Mouse (Mus musculus) CH12.LX (cell line): ENCODE data around the gene Tfap2e. TPM values are rescaled to one million over a fixed set of nuclear protein-coding genes. Genes with fewer than 3 reads are reported as not detected.

Experiments used
- DNase-seq: peaks from one replicate; pipeline ENCODE4 v3.0.0-alpha.2; 2013; ENCODE audit errors: extremely low read depth
- H3K27ac ChIP-seq: 2 replicates; pipeline ENCODE4 v1.5.1; 2012; ENCODE audit warnings: low read depth, mild to moderate bottlenecking, control low read depth, moderate library complexity; ENCODE audit not compliant: insufficient read depth
- H3K27me3 ChIP-seq: replicated peaks from 2 replicates; pipeline ENCODE3; 2012; ENCODE audit warnings: inconsistent platforms
- H3K36me3 ChIP-seq, 2 experiments: replicated peaks in 1 of 2; 2 replicates each; pipeline versions ENCODE3 to v1.6.1; 2012; ENCODE audit warnings: inconsistent platforms in 1 of 2, low read length in 1 of 2, mild to moderate bottlenecking in 1 of 2, mixed read lengths in 1 of 2, moderate library complexity in 1 of 2; ENCODE audit not compliant: control insufficient read depth in 1 of 2, insufficient read depth in 1 of 2
- H3K4me1 ChIP-seq, 2 experiments: 2 replicates each; pipeline ENCODE4 v1.6.1; 2012; ENCODE audit warnings: inconsistent platforms in 1 of 2, moderate library complexity in 1 of 2; ENCODE audit not compliant: insufficient read depth in 2 of 2, control insufficient read depth in 1 of 2
- H3K4me2 ChIP-seq: 2 replicates; pipeline ENCODE4 v1.6.1; 2012; ENCODE audit warnings: low read depth, mild to moderate bottlenecking, control low read depth; ENCODE audit not compliant: poor library complexity, insufficient read depth, severe bottlenecking
- H3K4me3 ChIP-seq, 3 experiments: fragments of 150-350 bp in 1 of 3; sonication (generic) in 1 of 3; replicated peaks in 1 of 3; 2 replicates each; pipeline versions ENCODE3 to v1.5.1; 2011 to 2012; ENCODE audit warnings: low read depth in 2 of 3, low read length in 2 of 3, mild to moderate bottlenecking in 2 of 3, moderate library complexity in 2 of 3, control low read depth in 1 of 3, improper control_type of control experiment in 1 of 3, inconsistent platforms in 1 of 3, mixed read lengths in 1 of 3; ENCODE audit not compliant: poor library complexity in 1 of 3
- H3K79me2 ChIP-seq: replicated peaks from 2 replicates; pipeline ENCODE4 v1.6.1; 2012; ENCODE audit warnings: mild to moderate bottlenecking, moderate library complexity; ENCODE audit not compliant: control insufficient read depth, poor library complexity, insufficient read depth, severe bottlenecking; ENCODE audit errors: extremely low read depth
- H3K9ac ChIP-seq: 2 replicates; pipeline ENCODE4 v1.6.1; 2012; ENCODE audit warnings: low read depth, mild to moderate bottlenecking, control low read depth, moderate library complexity; ENCODE audit not compliant: insufficient read depth
- H3K9me3 ChIP-seq: replicated peaks from 2 replicates; pipeline ENCODE3; 2012; ENCODE audit warnings: low read length, inconsistent platforms, mixed read lengths
- CTCF ChIP-seq, 2 experiments: IDR thresholded peaks in 1 of 2; conservative IDR thresholded peaks in 1 of 2; 2 replicates each; pipeline ENCODE4 v1.5.1; 2011 to 2012; ENCODE audit warnings: low read depth in 2 of 2, low read length in 2 of 2, improper control_type of control experiment in 1 of 2, inconsistent platforms in 1 of 2, mild to moderate bottlenecking in 1 of 2, moderate library complexity in 1 of 2
- ETS1 ChIP-seq: conservative IDR thresholded peaks from 2 replicates; pipeline ENCODE4 v1.6.1; 2012; ENCODE audit warnings: low read depth, mild to moderate bottlenecking, inconsistent platforms, low read length, improper control_type of control experiment, moderate library complexity
- MAZ ChIP-seq: IDR thresholded peaks from 2 replicates; pipeline ENCODE4 v1.6.1; 2012; ENCODE audit warnings: low read depth, mild to moderate bottlenecking, inconsistent platforms, low read length, improper control_type of control experiment, moderate library complexity
- MYC ChIP-seq: IDR thresholded peaks from 2 replicates; pipeline ENCODE4 v1.6.1; 2011; ENCODE audit warnings: low read depth, mild to moderate bottlenecking, improper control_type of control experiment, low read length
- NRF1 ChIP-seq: IDR thresholded peaks from 2 replicates; pipeline ENCODE4 v1.6.1; 2014; ENCODE audit warnings: low read depth, mild to moderate bottlenecking, inconsistent platforms, low read length, improper control_type of control experiment, moderate library complexity
- POLR2AphosphoS2 ChIP-seq: IDR thresholded peaks from 2 replicates; pipeline ENCODE4 v1.6.1; 2011; ENCODE audit warnings: low read depth, low read length, improper control_type of control experiment
- RAD21 ChIP-seq: IDR thresholded peaks from 2 replicates; pipeline ENCODE4 v1.6.1; 2011; ENCODE audit warnings: low read depth, mild to moderate bottlenecking, low read length, improper control_type of control experiment, moderate library complexity
- RCOR1 ChIP-seq: conservative IDR thresholded peaks from 2 replicates; pipeline ENCODE4 v1.6.1; 2012; ENCODE audit warnings: low read depth, mild to moderate bottlenecking, inconsistent platforms, low read length, improper control_type of control experiment
- SIN3A ChIP-seq: IDR thresholded peaks from 2 replicates; pipeline ENCODE4 v1.6.1; 2012; ENCODE audit warnings: low read length, improper control_type of control experiment, inconsistent platforms
- SMC3 ChIP-seq: IDR thresholded peaks from 2 replicates; pipeline ENCODE4 v1.6.1; 2011; ENCODE audit warnings: low read depth, low read length, improper control_type of control experiment
- TBP ChIP-seq: conservative IDR thresholded peaks from 2 replicates; pipeline ENCODE4 v1.6.1; 2011; ENCODE audit warnings: low read depth, low read length, improper control_type of control experiment
- ZC3H11A ChIP-seq: IDR thresholded peaks from 2 replicates; pipeline ENCODE4 v1.6.1; 2012; ENCODE audit warnings: low read depth, mild to moderate bottlenecking, inconsistent platforms, low read length, improper control_type of control experiment
- ZKSCAN1 ChIP-seq: IDR thresholded peaks from 2 replicates; pipeline ENCODE4 v1.6.1; 2012; ENCODE audit warnings: low read depth, inconsistent platforms, low read length, improper control_type of control experiment, borderline replicate concordance
- ZMIZ1 ChIP-seq: IDR thresholded peaks from 2 replicates; pipeline ENCODE4 v1.6.1; 2012; ENCODE audit warnings: low read depth, mild to moderate bottlenecking, inconsistent platforms, low read length, improper control_type of control experiment
- ZNF384 ChIP-seq: IDR thresholded peaks from 2 replicates; pipeline ENCODE4 v1.6.1; 2012; ENCODE audit warnings: low read depth, low read length, improper control_type of control experiment, inconsistent platforms
- dilution Hi-C: fragments of 300-500 bp; cut with MboI; formaldehyde crosslinking; loops from 2 replicates; pipeline ENCODE4 v1.14.3; 2020; ENCODE audit warnings: low sequenced_read_pairs; ENCODE audit not compliant: extremely low pct_unique_long_range_greater_than_20kb, extremely low pct_ligation_motif_present
- in situ Hi-C: fragments of 300-500 bp; cut with MboI; formaldehyde crosslinking; loops from 3 replicates; pipeline ENCODE4 v1.14.3; 2019; ENCODE audit warnings: low sequenced_read_pairs, low pct_ligation_motif_present, low pct_unique_long_range_greater_than_20kb, mixed read lengths
- polyA plus RNA-seq: library from polyadenylated mRNA; unstranded; fragments of >175 nt; gene quantifications from 2 replicates; pipeline ENCODE4 v1.2.1, GENCODE M21; 2012; ENCODE audit warnings: low read depth; ENCODE audit not compliant: insufficient read length
- total RNA-seq, 2 experiments: library from RNA; depleted of rRNA; stranded (reverse); fragments of 300-350 nt in 1 of 2; fragments of >200 nt in 1 of 2; gene quantifications; 2 replicates each; pipeline ENCODE4 v1.2.3; 2012 to 2014

The Tfap2e gene
- total and polyA plus RNA-seq, 3 experiments, result not detected

- Histone ChIP-seq H3K4me2 (no peak overlapping the region), H3K9me3 (no peaks in the 10 kb centered on the region), H3K9ac (no peak overlapping the region), H3K27me3 (no peaks in the 10 kb centered on the region), H3K36me3 (peaks cover 33 to 48% of the 10 kb centered on the region in 2 experiments), H3K27ac (no peak overlapping the region), H3K79me2 (no peaks in the 10 kb centered on the region), H3K4me3 (no peak overlapping the region), H3K4me1 (0 out of 4 replicates have a peak, but pooled peaks cover 0 to 4% of the 10 kb centered on the region in 2 experiments)
- dilution Hi-C loops (no loop called here), in situ Hi-C loops (no loop called here)
- no peak for TF ChIP-seq SIN3A
- no peak for TF ChIP-seq ZKSCAN1
- no peak for TF ChIP-seq NRF1
- TF ChIP-seq ZMIZ1, result no peak
- no peak for TF ChIP-seq RCOR1
- no peak for TF ChIP-seq SMC3
- TF ChIP-seq CTCF (conservative IDR thresholded peaks at IDR 0.05 in 1 of 2, IDR thresholded peaks at IDR 0.05 in 1 of 2; ENCODE audit: low read depth in 2 of 2, low read length in 2 of 2), result no peak
- TF ChIP-seq RAD21, result no peak
- DNase-seq, result no peak
Observed at GRCm38 (mm10) chr4:126742976-126743375, 6.9 kb upstream of the Tfap2e start.

DNA sequence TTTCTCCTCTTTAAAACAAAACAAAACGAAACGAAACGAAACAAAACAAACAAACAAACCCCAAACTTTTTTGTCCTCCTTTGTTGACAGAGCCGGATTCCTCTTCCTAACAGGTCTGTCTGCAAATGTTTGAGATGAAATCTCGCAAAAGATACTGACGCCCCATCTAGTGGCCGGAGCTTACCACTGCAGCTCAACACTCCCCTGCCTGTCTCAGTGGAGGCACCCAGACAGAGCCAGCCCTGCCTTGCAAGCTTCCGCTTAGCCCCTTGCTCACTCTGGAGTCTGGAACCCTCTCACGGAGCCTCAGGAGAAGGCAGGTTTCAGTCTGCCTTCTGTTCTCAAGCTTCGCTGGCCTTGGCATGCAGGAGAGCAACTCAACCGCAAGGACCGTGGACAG, 5.4 kb upstream of the Tfap2e start:
- H3K4me3 ChIP-seq, result no peak overlapping the region
- H3K27ac ChIP-seq, result no peak overlapping the region
- no peak overlapping the region for H3K4me2 ChIP-seq
- H3K9me3 ChIP-seq, result no peaks in the 10 kb centered on the region
- in situ Hi-C loops (no loop called here), dilution Hi-C loops (no loop called here)
- DNase-seq, result peak; percentile 79
- H3K9ac ChIP-seq, result no peak overlapping the region
- H3K36me3 ChIP-seq, result peaks cover 25 to 34% of the 10 kb centered on the region in 2 experiments
- 0 out of 4 replicates have a peak, but pooled peaks cover 0 to 4% of the 10 kb centered on the region in 2 experiments for H3K4me1 ChIP-seq
- no peaks in the 10 kb centered on the region for H3K27me3 ChIP-seq
- no peak for TF ChIP-seq TBP
- no peak for TF ChIP-seq POLR2AphosphoS2
- TF ChIP-seq MAZ, result no peak
- peak; percentile 64 to 91 for TF ChIP-seq CTCF (conservative IDR thresholded peaks at IDR 0.05 in 1 of 2, IDR thresholded peaks at IDR 0.05 in 1 of 2; ENCODE audit: low read depth in 2 of 2, low read length in 2 of 2)
- TF ChIP-seq RAD21, result peak; percentile 86
- no peak for TF ChIP-seq ZNF384
- peak; percentile 94 for TF ChIP-seq SMC3
- peak; percentile 65 for TF ChIP-seq ZC3H11A
- TF ChIP-seq NRF1, result no peak
- no peak for TF ChIP-seq ETS1
- TF ChIP-seq MYC, result no peak
- H3K79me2 ChIP-seq, result no peaks in the 10 kb centered on the region
